Mouse (Mus musculus) kidney, embryonic 16.5 days (tissue): ENCODE measurements at regions not wholly inside any gene's neighbourhood (a gene's known extent, or its start where the extent isn't known, plus 50 kb on each side); places are given as distances from the start of the nearest gene placed in this dataset.

Experiments used
- ATAC-seq: fragments of 200-750 bp; cut with Nextera tagmentation; 2 replicates; pipeline ENCODE4 v1.8.0; 2017; ENCODE audit warnings: moderate TSS enrichment; ENCODE audit not compliant: low FRiP score, low TSS enrichment
- H3K27ac ChIP-seq: fragments of 300-500 bp; sonication (generic); 2 replicates; pipeline ENCODE4 v1.5.1; 2014; ENCODE audit warnings: low read length
- H3K27me3 ChIP-seq: fragments of 300-500 bp; sonication (generic); 2 replicates; pipeline ENCODE4 v1.6.1; 2014; ENCODE audit warnings: low read length, control low read depth, mixed read lengths; ENCODE audit not compliant: insufficient read depth
- H3K36me3 ChIP-seq: fragments of 300-500 bp; sonication (generic); 2 replicates; pipeline ENCODE4 v1.6.1; 2014; ENCODE audit warnings: low read length, control low read depth, mixed read lengths; ENCODE audit not compliant: insufficient read depth
- H3K4me1 ChIP-seq: fragments of 300-500 bp; sonication (generic); 2 replicates; pipeline ENCODE4 v1.6.1; 2014; ENCODE audit warnings: low read length, control low read depth, mixed read lengths; ENCODE audit not compliant: insufficient read depth
- H3K4me2 ChIP-seq: fragments of 300-500 bp; sonication (generic); replicated peaks from 2 replicates; pipeline ENCODE4 v1.6.1; 2014; ENCODE audit warnings: low read depth, low read length
- H3K4me3 ChIP-seq: fragments of 300-500 bp; sonication (generic); 2 replicates; pipeline ENCODE4 v1.5.1; 2014; ENCODE audit warnings: mild to moderate bottlenecking, low read length
- H3K9ac ChIP-seq: fragments of 300-500 bp; sonication (generic); replicated peaks from 2 replicates; pipeline ENCODE4 v1.6.1; 2014; ENCODE audit warnings: low read length
- H3K9me3 ChIP-seq: fragments of 300-500 bp; sonication (generic); 2 replicates; pipeline ENCODE4 v1.6.1; 2016; ENCODE audit warnings: low read length, control low read depth
- WGBS: fragments of 180-500 bp; shearing (Covaris S2); extraction: QIAGEN DNeasy Blood & Tissue Kit; methylation state at CpG from one replicate; pipeline ENCODE4 v1.1.7; 2014; 5-methylcytosine and 5-hydroxymethylcytosine counted together

DNA sequence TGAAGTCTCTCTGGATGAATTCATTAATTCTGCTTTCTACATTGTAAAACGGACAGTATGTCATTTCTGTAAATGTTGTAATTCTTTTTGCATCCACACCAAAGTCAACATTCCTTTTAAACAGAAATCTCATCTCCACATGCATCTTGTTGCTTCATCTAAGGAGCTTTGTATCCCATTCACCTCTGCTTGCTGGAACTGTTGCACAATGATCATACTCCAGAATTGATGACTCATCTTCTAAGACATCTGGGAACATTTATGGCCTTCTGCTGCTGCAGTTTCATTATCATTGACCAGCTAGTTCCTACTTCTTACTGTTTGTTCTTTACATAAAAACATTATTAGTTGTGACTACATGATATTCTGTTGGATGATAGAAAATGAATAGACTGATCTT is 1926.9 kb upstream of the Gm38303 start:
- H3K4me3 ChIP-seq: no peak overlapping the region
- no peak for ATAC-seq
- no peak overlapping the region for H3K9ac ChIP-seq
- no peak overlapping the region for H3K4me2 ChIP-seq
- H3K9me3 ChIP-seq: no peaks in the 10 kb centered on the region
- no peaks in the 10 kb centered on the region for H3K36me3 ChIP-seq
- no peak overlapping the region for H3K27ac ChIP-seq
- 81% methylated on average over 1 of the region's 1 CpGs for WGBS
- no peaks in the 10 kb centered on the region for H3K4me1 ChIP-seq
- H3K27me3 ChIP-seq: no peaks in the 10 kb centered on the region

DNA sequence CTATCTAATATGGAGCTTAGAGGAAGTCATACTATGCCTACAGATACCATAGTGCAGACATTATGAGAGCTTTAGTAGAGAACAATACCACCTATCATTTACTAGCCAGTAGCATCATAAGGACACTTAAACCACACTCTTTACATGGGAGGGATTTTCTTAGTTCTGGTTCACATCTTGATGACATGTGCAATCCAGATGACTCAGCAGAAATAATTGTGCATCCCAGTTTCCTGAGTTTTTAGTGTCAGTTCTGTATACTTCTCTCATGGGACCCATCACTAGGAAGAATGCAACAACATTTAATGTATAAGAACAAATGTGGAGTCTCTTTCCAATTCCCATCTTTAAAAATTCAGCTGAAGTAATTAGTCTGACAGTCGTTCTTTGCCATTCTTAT is 1922.2 kb upstream of the Gm38303 start:
- H3K4me2 ChIP-seq: no peak overlapping the region
- no peak overlapping the region for H3K9ac ChIP-seq
- no peaks in the 10 kb centered on the region for H3K4me1 ChIP-seq
- no peaks in the 10 kb centered on the region for H3K36me3 ChIP-seq
- 76% methylated on average over 1 of the region's 1 CpGs for WGBS
- no peak for ATAC-seq
- H3K27me3 ChIP-seq: no peaks in the 10 kb centered on the region
- no peak overlapping the region for H3K27ac ChIP-seq
- H3K9me3 ChIP-seq: no peaks in the 10 kb centered on the region
- no peak overlapping the region for H3K4me3 ChIP-seq

DNA sequence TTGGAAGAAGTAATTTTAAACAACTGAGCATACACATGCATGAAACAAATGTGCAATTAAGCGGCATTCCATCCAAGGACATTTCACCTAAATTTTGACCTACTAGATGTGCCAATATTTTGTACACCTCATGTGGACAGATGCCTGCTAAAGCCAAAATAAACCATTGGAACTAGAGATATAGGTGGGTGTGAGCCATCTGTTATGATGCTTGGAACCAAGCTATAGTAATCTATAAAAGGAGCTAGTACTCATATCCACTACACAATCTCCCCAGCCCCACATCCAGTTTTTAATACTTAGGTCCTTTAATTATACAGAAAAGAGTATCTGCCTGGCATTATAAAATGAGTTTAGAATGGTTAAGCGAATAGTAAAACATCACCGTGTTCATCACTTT is 1910.7 kb upstream of the Gm38303 start:
- Histone ChIP-seq H3K4me3 (no peak overlapping the region), H3K4me2 (no peak overlapping the region), H3K9ac (no peak overlapping the region), H3K4me1 (no peaks in the 10 kb centered on the region), H3K36me3 (no peaks in the 10 kb centered on the region), H3K27me3 (no peaks in the 10 kb centered on the region), H3K27ac (no peak overlapping the region), H3K9me3 (no peaks in the 10 kb centered on the region)
- ATAC-seq: no peak
- 91% methylated on average over 3 of the region's 3 CpGs for WGBS

DNA sequence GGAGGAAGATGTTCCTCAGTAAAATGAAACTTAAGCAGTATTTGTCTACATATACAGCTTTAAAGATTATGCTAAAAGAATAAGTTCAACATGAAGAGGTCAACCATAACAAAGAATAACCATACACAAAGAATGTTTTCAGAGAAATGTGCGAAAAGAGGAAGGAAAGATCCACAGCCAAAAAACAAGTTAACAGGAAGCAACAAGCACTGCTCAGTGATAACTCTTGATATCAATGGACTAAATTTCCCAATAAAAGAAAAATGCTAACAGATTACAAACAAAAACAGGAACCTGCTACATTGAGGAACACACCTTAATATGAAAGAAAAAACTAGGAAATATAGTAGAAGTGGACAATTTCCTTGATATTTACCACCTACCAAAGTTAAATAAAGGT is 1905.5 kb upstream of the Gm38303 start:
- Histone ChIP-seq H3K36me3 (no peaks in the 10 kb centered on the region), H3K4me3 (no peak overlapping the region), H3K9me3 (no peaks in the 10 kb centered on the region), H3K27ac (no peak overlapping the region), H3K9ac (no peak overlapping the region), H3K4me2 (no peak overlapping the region), H3K27me3 (no peaks in the 10 kb centered on the region), H3K4me1 (no peaks in the 10 kb centered on the region)
- WGBS: 84% methylated on average over 1 of the region's 1 CpGs
- ATAC-seq: no peak

DNA sequence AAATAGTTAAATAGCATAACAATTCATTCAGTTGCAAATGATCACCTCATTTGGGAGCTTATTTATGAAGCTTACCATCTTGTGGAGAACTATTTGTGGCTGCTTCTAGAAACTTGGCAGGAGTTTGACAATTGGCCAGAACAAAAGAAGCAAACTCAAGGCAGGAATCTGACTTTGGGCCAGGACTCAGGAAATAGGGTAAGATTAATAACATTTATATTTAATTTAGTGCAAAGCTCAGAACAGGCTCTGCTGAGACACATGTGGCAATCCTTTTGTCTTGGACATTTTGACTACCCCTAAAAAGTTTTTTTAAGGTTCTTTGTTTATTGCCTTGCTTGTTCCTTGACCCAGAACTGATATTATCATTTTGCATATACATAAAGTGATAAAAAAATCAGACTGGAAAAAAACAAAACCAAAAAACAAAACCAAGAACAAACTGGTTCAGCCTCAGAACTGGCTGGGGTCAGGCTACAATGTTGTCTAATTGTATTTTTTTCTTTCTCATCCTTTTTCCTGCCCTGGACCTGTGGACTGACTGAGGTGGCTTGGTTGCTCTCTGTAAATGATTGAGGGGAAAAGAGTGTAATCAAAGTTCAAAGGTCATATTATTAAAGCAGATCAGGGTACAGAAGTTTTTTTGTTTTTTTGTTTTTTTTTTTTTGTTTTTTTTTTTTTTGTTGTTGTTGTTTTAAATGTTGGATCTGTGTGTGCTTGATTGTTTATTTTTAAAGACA is 1892.4 kb upstream of the Gm38303 start:
- Histone ChIP-seq H3K36me3 (no peaks in the 10 kb centered on the region), H3K4me3 (no peak overlapping the region), H3K27me3 (no peaks in the 10 kb centered on the region), H3K4me1 (no peaks in the 10 kb centered on the region), H3K4me2 (no peak overlapping the region), H3K9ac (no peak overlapping the region), H3K9me3 (no peaks in the 10 kb centered on the region), H3K27ac (no peak overlapping the region)
- ATAC-seq: peak; percentile 46; the same call in 1 of the 2 replicates

DNA sequence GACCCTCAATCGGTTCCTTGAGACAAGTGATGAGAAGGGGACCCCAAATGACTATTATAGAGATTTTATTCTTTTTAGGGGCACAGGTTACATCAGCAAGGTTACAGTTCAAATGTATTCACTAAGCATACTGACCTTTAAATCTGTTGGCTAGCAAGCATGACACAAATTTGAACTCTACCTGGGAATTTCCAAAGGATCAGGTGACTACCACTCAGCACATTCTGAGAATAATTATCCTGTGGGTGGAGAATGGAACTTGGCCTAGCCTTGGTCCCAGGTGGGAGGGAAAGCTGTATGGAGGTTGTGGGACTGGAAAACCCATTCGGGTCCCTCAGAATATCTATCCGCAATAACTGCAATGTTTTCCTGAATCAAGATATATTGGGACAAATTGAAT is 1891.3 kb upstream of the Gm38303 start:
- no peak for ATAC-seq

DNA sequence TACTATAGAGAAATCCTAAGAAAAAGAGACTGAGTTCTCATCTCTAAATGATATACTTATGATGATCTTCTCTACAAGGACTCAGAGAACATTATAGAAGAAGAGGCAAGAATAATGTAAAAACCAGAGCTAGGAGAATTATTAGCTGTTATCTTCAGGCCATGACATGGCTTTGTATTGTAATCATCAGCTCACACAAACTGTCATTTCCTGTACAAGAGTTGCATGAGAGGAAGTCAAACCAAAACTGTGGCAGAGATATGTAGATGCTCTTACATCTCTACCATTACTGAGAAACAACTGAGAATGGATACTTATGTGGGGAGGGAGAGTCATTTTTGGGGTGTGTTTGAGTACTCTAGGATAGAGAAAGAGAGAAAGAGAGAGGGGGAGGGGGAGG is 1889.4 kb upstream of the Gm38303 start:
- Histone ChIP-seq H3K4me2 (no peak overlapping the region), H3K27ac (no peak overlapping the region), H3K4me1 (no peaks in the 10 kb centered on the region), H3K9ac (no peak overlapping the region), H3K4me3 (no peak overlapping the region), H3K27me3 (no peaks in the 10 kb centered on the region), H3K9me3 (no peaks in the 10 kb centered on the region), H3K36me3 (no peaks in the 10 kb centered on the region)
- ATAC-seq: no peak

More for the DNA sequence above, 1891.3 kb upstream of the Gm38303 start:
- Histone ChIP-seq H3K27me3 (no peaks in the 10 kb centered on the region), H3K4me2 (no peak overlapping the region), H3K4me3 (no peak overlapping the region), H3K4me1 (no peaks in the 10 kb centered on the region), H3K27ac (no peak overlapping the region), H3K9me3 (no peaks in the 10 kb centered on the region), H3K36me3 (no peaks in the 10 kb centered on the region), H3K9ac (no peak overlapping the region)
- WGBS: 81% methylated on average over 3 of the region's 3 CpGs

DNA sequence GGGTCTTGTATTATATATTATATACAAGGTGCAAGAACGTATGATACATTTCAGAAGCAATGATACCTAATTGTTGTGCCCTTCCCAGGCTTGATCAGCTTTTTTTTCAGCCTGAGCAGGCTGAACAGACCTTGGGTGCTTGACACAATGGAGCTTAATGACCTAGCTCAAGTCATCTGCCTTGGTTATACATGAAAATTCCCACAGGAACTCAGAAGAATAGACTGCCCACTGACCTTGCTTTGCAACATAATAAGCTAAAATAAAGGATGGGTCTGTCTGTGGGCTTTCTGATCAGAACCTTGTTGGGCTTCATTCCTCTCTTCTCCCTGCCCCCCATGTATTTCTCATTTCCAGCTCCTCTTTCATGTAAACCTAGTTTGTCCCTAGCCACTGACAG is 1880.6 kb upstream of the Gm38303 start:
- no peaks in the 10 kb centered on the region for H3K36me3 ChIP-seq
- H3K4me1 ChIP-seq: no peaks in the 10 kb centered on the region
- no peak overlapping the region for H3K27ac ChIP-seq
- WGBS: 69% methylated on average over 1 of the region's 1 CpGs
- no peak overlapping the region for H3K4me2 ChIP-seq
- no peaks in the 10 kb centered on the region for H3K27me3 ChIP-seq
- H3K4me3 ChIP-seq: no peak overlapping the region
- H3K9me3 ChIP-seq: no peaks in the 10 kb centered on the region
- no peak for ATAC-seq
- no peak overlapping the region for H3K9ac ChIP-seq

DNA sequence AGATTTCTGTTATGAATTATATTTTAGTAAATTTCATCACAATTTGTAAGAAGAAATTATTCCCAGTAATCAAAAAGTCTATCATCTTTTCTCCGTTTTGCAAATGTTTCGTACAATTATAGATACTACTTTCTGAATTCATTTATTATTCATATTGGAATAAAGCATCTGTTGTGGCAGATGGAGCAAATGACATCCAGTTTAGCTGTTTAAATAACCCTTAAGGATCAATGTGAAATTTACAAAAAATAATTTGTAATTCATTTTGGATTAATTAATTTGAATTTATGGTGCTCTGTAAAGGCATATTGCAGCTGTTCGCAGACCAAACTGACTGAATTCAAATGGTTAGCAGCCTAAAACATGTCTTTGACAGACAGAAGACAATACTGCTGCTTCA is 1879.3 kb upstream of the Gm38303 start:
- H3K4me3 ChIP-seq: no peak overlapping the region
- H3K9ac ChIP-seq: no peak overlapping the region
- H3K4me1 ChIP-seq: no peaks in the 10 kb centered on the region
- no peak overlapping the region for H3K4me2 ChIP-seq
- ATAC-seq: no peak
- H3K27ac ChIP-seq: no peak overlapping the region
- H3K9me3 ChIP-seq: no peaks in the 10 kb centered on the region
- H3K27me3 ChIP-seq: no peaks in the 10 kb centered on the region
- 98% methylated on average over 3 of the region's 3 CpGs for WGBS
- no peaks in the 10 kb centered on the region for H3K36me3 ChIP-seq

DNA sequence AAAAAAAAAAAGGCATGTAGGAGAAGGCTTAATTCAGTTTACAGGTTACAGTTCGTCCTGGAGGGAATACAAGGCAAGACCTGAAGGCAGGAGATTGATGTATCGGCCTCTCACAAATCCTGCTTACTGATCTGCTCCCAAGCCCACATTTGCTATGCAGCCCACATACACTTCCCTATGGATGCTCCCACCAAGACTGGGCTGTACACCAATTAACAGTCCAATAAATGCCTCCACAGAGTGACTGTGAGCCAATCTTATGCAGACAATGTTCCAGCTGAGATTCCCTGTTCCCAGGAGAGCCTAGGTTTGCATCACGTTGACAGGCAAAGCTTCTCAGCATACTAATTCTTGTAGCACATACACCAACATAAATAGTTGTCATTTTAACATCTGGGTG is 1837.9 kb upstream of the Gm38303 start:
- WGBS: 76% methylated on average over 3 of the region's 3 CpGs
- Histone ChIP-seq H3K27me3 (no peaks in the 10 kb centered on the region), H3K4me3 (no peak overlapping the region), H3K36me3 (no peaks in the 10 kb centered on the region), H3K27ac (no peak overlapping the region), H3K4me1 (no peaks in the 10 kb centered on the region), H3K4me2 (no peak overlapping the region), H3K9me3 (no peaks in the 10 kb centered on the region), H3K9ac (no peak overlapping the region)
- ATAC-seq: no peak
